Mouse (Mus musculus) liver, embryonic 15.5 days (tissue): Measurements from ENCODE around the gene Eef1akmt2. TPM values are rescaled to one million over a fixed set of nuclear protein-coding genes. Genes with fewer than 3 reads are reported as not detected.

ENCODE experiments used
- ATAC-seq: fragments of 200-750 bp; cut with Nextera tagmentation; 2 replicates; pipeline ENCODE4 v1.8.0; 2017; ENCODE audit warnings: moderate number of reproducible peaks, mild to moderate bottlenecking, moderate library complexity; ENCODE audit not compliant: insufficient read depth
- H3K27ac ChIP-seq: fragments of 300-500 bp; sonication (generic); replicated peaks from 2 replicates; pipeline ENCODE4 v1.5.1; 2015; ENCODE audit warnings: mild to moderate bottlenecking, inconsistent platforms
- H3K27me3 ChIP-seq: fragments of 300-500 bp; sonication (generic); 2 replicates; pipeline ENCODE4 v1.6.1; 2015; ENCODE audit warnings: mild to moderate bottlenecking, inconsistent platforms
- H3K36me3 ChIP-seq: fragments of 300-500 bp; sonication (generic); replicated peaks from 2 replicates; pipeline ENCODE4 v1.6.1; 2015; ENCODE audit warnings: moderate library complexity, mild to moderate bottlenecking, inconsistent platforms
- H3K4me1 ChIP-seq: fragments of 300-500 bp; sonication (generic); replicated peaks from 2 replicates; pipeline ENCODE4 v1.6.1; 2015; ENCODE audit warnings: inconsistent platforms
- H3K4me2 ChIP-seq: fragments of 300-500 bp; sonication (generic); 2 replicates; pipeline ENCODE4 v1.6.1; 2015; ENCODE audit warnings: moderate library complexity, mild to moderate bottlenecking, inconsistent platforms
- H3K4me3 ChIP-seq: fragments of 300-500 bp; sonication (generic); replicated peaks from 2 replicates; pipeline ENCODE4 v1.5.1; 2015; ENCODE audit warnings: mild to moderate bottlenecking, inconsistent platforms
- H3K9ac ChIP-seq: fragments of 300-500 bp; sonication (generic); 2 replicates; pipeline ENCODE4 v1.6.1; 2015; ENCODE audit warnings: moderate library complexity, mild to moderate bottlenecking, inconsistent platforms
- H3K9me3 ChIP-seq: fragments of 300-500 bp; sonication (generic); replicated peaks from 2 replicates; pipeline ENCODE4 v1.6.1; 2016; ENCODE audit warnings: inconsistent platforms
- WGBS: fragments of 180-500 bp; shearing (Covaris S2); methylation state at CpG from one replicate; pipeline ENCODE4 v1.1.7; 2015; ENCODE audit warnings: mixed read lengths; ENCODE audit not compliant: insufficient replicate concordance; 5-methylcytosine and 5-hydroxymethylcytosine counted together
- polyA plus RNA-seq: library from polyadenylated mRNA; unstranded; fragments of >200 nt; fragmentation: Nextera tagmentation; extraction: Ambion mirVana; gene quantifications from 2 replicates; pipeline ENCODE4 v1.2.1, GENCODE M21; 2015

The Eef1akmt2 gene
- polyA plus RNA-seq, 1 experiment from 2014 or later: 17.2 TPM

GRCm38 (mm10) chr7:132802066-132802465, 50.4 kb downstream of the Eef1akmt2 start:
- 65% methylated on average over 2 of the region's 2 CpGs for WGBS

DNA sequence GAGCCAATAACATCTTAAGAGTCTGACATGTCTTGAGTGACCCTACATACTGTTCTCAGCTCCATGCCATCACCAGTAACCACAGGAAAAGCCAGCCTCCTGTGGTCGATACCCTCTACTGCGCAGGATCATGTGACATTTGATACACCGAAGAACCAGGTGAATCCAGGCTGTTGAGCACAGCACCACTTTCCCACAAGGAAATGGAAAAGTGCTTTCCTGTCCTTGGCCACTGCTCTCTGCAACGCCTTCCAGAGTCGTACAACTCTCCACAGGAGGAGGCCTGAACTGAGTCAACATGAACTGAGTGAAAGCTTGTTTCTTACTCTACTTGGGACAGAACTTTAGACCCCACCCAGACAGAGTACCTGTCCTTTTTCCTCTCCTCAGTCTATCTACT, 51.0 kb downstream of the Eef1akmt2 start:
- Histone ChIP-seq H3K27me3 (no peaks in the 10 kb centered on the region), H3K4me1 (peaks cover 70% of the 10 kb centered on the region), H3K4me2 (no peak overlapping the region), H3K27ac (peak overlapping the region; percentile 2; the same call in 1 of the 2 replicates), H3K4me3 (no peak overlapping the region), H3K9ac (no peak overlapping the region), H3K9me3 (no peaks in the 10 kb centered on the region), H3K36me3 (0 out of 2 replicates have a peak, but pooled peaks cover 2% of the 10 kb centered on the region)
- ATAC-seq: no peak
- 75% methylated on average over 5 of the region's 5 CpGs for WGBS

More at GRCm38 (mm10) chr7:132802066-132802465, 50.4 kb downstream of the Eef1akmt2 start:
- Histone ChIP-seq H3K4me1 (peaks cover 76% of the 10 kb centered on the region), H3K9me3 (no peaks in the 10 kb centered on the region), H3K27me3 (no peaks in the 10 kb centered on the region), H3K27ac (no peak overlapping the region), H3K4me3 (no peak overlapping the region), H3K9ac (no peak overlapping the region), H3K4me2 (no peak overlapping the region), H3K36me3 (0 out of 2 replicates have a peak, but pooled peaks cover 2% of the 10 kb centered on the region)
- ATAC-seq: no peak

GRCm38 (mm10) chr7:132800868-132801267, 51.6 kb downstream of the Eef1akmt2 start:
- no peak for ATAC-seq
- Histone ChIP-seq H3K27me3 (no peaks in the 10 kb centered on the region), H3K4me1 (peaks cover 64% of the 10 kb centered on the region), H3K4me3 (no peak overlapping the region), H3K9ac (no peak overlapping the region; the same call in 1 of the 2 replicates), H3K36me3 (0 out of 2 replicates have a peak, but pooled peaks cover 2% of the 10 kb centered on the region), H3K4me2 (no peak overlapping the region), H3K27ac (no peak overlapping the region), H3K9me3 (no peaks in the 10 kb centered on the region)
- 77% methylated on average over 10 of the region's 10 CpGs for WGBS

DNA sequence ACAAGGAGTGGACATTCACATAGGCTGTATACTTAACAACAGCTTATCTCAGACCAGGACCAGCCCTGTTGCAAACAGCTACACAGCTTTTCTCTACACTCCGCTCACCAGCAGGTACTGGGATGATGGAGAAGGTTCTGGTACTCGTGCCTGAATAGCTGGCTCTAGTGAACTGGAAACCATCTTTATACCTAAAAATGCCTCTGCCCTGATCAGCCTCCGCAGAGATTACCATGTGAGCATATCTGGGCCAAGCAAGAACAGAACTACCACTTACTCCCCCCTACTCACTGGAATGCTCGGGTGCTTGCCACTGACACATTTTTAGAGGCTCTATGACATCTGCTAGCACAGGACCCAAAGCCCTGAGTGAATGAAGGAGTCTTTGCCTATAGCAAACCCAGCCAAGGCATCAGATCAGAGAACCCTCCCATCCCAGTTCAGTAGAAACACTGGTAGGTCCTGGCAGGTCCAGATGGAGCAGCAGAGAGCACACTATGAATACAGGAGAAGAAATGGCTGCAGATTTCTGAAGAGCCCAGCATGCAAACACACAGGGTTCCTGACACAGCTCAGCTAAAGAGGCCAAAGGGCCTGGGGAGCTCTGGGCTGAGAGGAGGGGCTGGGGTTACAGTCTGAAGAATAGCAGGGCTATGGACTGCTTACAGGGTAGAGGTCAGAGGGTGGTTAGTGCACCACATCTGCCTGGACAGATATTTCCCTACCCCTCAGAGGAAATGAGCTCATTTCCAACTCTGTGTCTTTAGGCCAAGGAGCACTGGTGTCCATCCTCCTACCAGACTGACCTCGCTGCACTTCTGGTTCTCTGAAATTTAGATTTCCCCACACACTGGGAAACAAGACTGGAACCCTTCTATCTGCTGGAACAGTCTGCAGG, 53.1 kb downstream of the Eef1akmt2 start:
- H3K9me3 ChIP-seq: no peaks in the 10 kb centered on the region
- WGBS: 77% methylated on average over 5 of the region's 5 CpGs
- H3K4me1 ChIP-seq: peaks cover 50% of the 10 kb centered on the region
- no peaks in the 10 kb centered on the region for H3K27me3 ChIP-seq
- H3K27ac ChIP-seq: peak overlapping the region; percentile 33; the same call in 1 of the 2 replicates
- no peak overlapping the region for H3K4me3 ChIP-seq
- ATAC-seq: peak; percentile 29; the same call in 1 of the 2 replicates
- H3K36me3 ChIP-seq: 0 out of 2 replicates have a peak, but pooled peaks cover 2% of the 10 kb centered on the region
- H3K9ac ChIP-seq: no peak overlapping the region
- H3K4me2 ChIP-seq: no peak overlapping the region

- Histone ChIP-seq H3K27ac (no peak overlapping the region), H3K4me3 (no peak overlapping the region), H3K4me2 (no peak overlapping the region), H3K4me1 (peaks cover 38% of the 10 kb centered on the region), H3K9me3 (no peaks in the 10 kb centered on the region), H3K36me3 (no peaks in the 10 kb centered on the region), H3K27me3 (no peaks in the 10 kb centered on the region), H3K9ac (no peak overlapping the region)
- ATAC-seq: no peak
- WGBS: 62% methylated on average over 5 of the region's 5 CpGs
Measured at GRCm38 (mm10) chr7:132795141-132795540, 57.3 kb downstream of the Eef1akmt2 start.

DNA sequence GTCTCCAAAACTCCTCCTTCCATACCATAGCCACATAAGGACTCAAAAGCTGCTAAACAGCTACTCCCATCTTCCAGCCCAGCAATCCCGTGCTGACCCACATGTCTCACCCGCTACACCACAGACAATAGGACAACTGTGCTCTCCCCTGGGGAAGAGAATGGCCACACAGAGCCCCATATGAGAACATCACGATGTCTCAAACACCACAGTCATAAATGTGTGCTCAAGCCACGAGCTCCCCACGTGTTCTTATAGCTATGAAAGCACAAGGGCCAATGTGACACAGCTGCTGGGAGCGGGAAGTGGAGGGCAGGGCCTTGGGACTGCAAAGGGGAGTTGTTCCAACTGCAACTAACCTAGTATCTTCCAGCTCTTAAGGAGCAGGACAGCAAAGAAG, 59.0 kb downstream of the Eef1akmt2 start:
- Histone ChIP-seq H3K4me3 (no peak overlapping the region), H3K4me1 (peaks cover 34% of the 10 kb centered on the region), H3K9me3 (no peaks in the 10 kb centered on the region), H3K27me3 (no peaks in the 10 kb centered on the region), H3K4me2 (no peak overlapping the region), H3K27ac (no peak overlapping the region), H3K36me3 (no peaks in the 10 kb centered on the region), H3K9ac (no peak overlapping the region)
- ATAC-seq: no peak
- WGBS: 60% methylated on average over 6 of the region's 6 CpGs

DNA sequence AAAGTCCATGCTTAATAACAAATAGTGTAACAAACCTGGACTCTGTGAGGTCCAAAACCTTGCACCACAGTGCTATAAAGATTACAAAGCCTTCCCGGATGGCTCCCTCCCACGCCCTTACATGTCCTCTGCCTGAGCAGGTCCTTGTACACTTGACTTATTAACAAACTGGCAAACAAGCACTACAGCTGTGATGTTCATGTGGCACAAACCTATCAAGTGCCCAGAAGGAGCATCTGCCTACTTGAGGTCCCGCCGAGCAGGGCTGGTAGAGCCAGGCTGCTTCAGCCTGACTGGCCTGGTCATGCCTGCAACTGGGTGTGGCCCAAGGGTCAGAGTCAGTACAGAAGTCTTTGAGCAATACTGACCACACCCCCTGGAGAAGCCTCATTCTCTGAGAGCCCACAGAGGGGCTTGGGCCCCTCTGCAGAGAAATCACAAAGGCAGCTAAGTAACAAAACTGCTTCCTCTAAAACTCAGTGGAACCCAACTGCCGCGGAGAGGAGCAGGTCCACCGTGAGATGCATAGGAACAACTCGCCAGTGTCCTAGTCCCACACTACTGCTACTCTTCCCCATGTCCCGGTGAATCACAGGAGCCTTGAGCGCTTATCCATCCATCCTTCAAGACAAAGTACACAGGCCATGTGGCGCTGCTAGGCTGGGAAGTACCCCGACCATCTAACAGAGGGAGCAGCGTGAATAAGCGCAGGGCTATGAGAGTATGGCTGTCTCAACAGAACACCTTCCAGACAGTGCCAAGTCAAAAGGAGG, 61.8 kb downstream of the Eef1akmt2 start:
- Histone ChIP-seq H3K9me3 (no peaks in the 10 kb centered on the region), H3K4me1 (peaks cover 54% of the 10 kb centered on the region), H3K4me3 (no peak overlapping the region), H3K36me3 (no peaks in the 10 kb centered on the region), H3K27me3 (no peaks in the 10 kb centered on the region), H3K27ac (no peak overlapping the region; the same call in 1 of the 2 replicates), H3K4me2 (no peak overlapping the region), H3K9ac (no peak overlapping the region)
- ATAC-seq: 0 out of 2 replicates have a peak, but pooled peaks have one; percentile 7
- WGBS: 76% methylated on average over 14 of the region's 14 CpGs

- Histone ChIP-seq H3K36me3 (no peaks in the 10 kb centered on the region), H3K4me2 (no peak overlapping the region)
- WGBS: 85% methylated on average over 13 of the region's 13 CpGs
Measured at GRCm38 (mm10) chr7:132788826-132789225, 63.6 kb downstream of the Eef1akmt2 start.

GRCm38 (mm10) chr7:132787496-132788190, 64.8 kb downstream of the Eef1akmt2 start:
- Histone ChIP-seq H3K9ac (no peak overlapping the region), H3K4me3 (no peak overlapping the region), H3K4me2 (no peak overlapping the region), H3K9me3 (no peaks in the 10 kb centered on the region), H3K36me3 (no peaks in the 10 kb centered on the region), H3K27ac (peak overlapping the region; percentile 56; the same call in 1 of the 2 replicates), H3K27me3 (no peaks in the 10 kb centered on the region), H3K4me1 (peaks cover 57% of the 10 kb centered on the region)
- 54% methylated on average over 4 of the region's 4 CpGs for WGBS
- no peak for ATAC-seq

More at GRCm38 (mm10) chr7:132788826-132789225, 63.6 kb downstream of the Eef1akmt2 start:
- Histone ChIP-seq H3K4me1 (peaks cover 60% of the 10 kb centered on the region), H3K27me3 (no peaks in the 10 kb centered on the region), H3K9ac (no peak overlapping the region), H3K4me3 (no peak overlapping the region), H3K9me3 (no peaks in the 10 kb centered on the region), H3K27ac (no peak overlapping the region)
- no peak for ATAC-seq

DNA sequence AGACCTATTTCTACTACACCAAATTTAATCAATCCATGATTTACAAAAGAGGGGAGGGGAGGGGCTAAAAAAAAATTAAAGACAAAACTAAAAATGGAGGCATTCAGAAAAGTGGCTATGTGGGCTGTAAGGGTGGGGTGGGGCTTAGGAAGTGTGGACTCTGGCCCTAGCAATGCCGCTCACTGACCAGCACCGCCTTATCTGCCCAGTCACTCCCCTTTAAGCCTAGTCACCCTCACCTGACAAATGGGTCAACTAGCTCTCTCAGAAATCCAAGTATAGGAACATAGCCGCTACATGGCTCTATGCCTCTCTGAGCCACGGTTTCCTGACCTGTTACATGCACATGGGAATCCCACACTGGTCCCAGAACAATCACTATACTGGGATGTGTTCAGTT, 65.5 kb downstream of the Eef1akmt2 start:
- H3K27ac ChIP-seq: peak overlapping the region; percentile 56; the same call in 1 of the 2 replicates
- no peak for ATAC-seq
- H3K4me1 ChIP-seq: peaks cover 57% of the 10 kb centered on the region
- H3K9ac ChIP-seq: no peak overlapping the region
- H3K9me3 ChIP-seq: no peaks in the 10 kb centered on the region
- 67% methylated on average over 4 of the region's 4 CpGs for WGBS
- H3K27me3 ChIP-seq: no peaks in the 10 kb centered on the region
- H3K4me3 ChIP-seq: no peak overlapping the region
- no peaks in the 10 kb centered on the region for H3K36me3 ChIP-seq
- H3K4me2 ChIP-seq: no peak overlapping the region
